Mouse (Mus musculus) limb, embryonic 11.5 days (tissue): ENCODE results near the gene Baz2b. TPM values are rescaled to one million over a fixed set of nuclear protein-coding genes. Genes with fewer than 3 reads are reported as not detected.

Experiments
- ATAC-seq: fragments of 200-750 bp; cut with Nextera tagmentation; 2 replicates; pipeline ENCODE4 v1.8.0; 2017; ENCODE audit warnings: low read depth; ENCODE audit not compliant: insufficient number of reproducible peaks, low FRiP score, low TSS enrichment
- DNase-seq: peaks from one replicate; pipeline ENCODE4 v3.0.0-alpha.2; 2015; ENCODE audit warnings: low spot score
- H3K27ac ChIP-seq: fragments of 300-500 bp; sonication (generic); replicated peaks from 2 replicates; pipeline ENCODE4 v1.5.1; 2014; ENCODE audit warnings: low read depth, mild to moderate bottlenecking, low read length
- H3K27me3 ChIP-seq: fragments of 300-500 bp; sonication (generic); 2 replicates; pipeline ENCODE4 v1.6.1; 2014; ENCODE audit warnings: mild to moderate bottlenecking, low read length, mixed read lengths; ENCODE audit not compliant: control insufficient read depth, insufficient read depth
- H3K36me3 ChIP-seq: fragments of 300-500 bp; sonication (generic); 2 replicates; pipeline ENCODE4 v1.6.1; 2014; ENCODE audit warnings: mild to moderate bottlenecking, low read length, moderate library complexity, mixed read lengths; ENCODE audit not compliant: control insufficient read depth, insufficient read depth
- H3K4me1 ChIP-seq: fragments of 300-500 bp; sonication (generic); 2 replicates; pipeline ENCODE4 v1.6.1; 2014; ENCODE audit warnings: low read length, mixed read lengths; ENCODE audit not compliant: control insufficient read depth, insufficient read depth
- H3K4me2 ChIP-seq: fragments of 300-500 bp; sonication (generic); 2 replicates; pipeline ENCODE4 v1.6.1; 2014; ENCODE audit warnings: low read depth, mild to moderate bottlenecking, moderate library complexity; ENCODE audit not compliant: severe bottlenecking
- H3K4me3 ChIP-seq: fragments of 300-500 bp; sonication (generic); 2 replicates; pipeline ENCODE4 v1.5.1; 2014; ENCODE audit warnings: low read depth, low read length
- H3K9ac ChIP-seq: fragments of 300-500 bp; sonication (generic); 2 replicates; pipeline ENCODE4 v1.6.1; 2014; ENCODE audit warnings: mild to moderate bottlenecking, low read length
- H3K9me3 ChIP-seq: fragments of 300-500 bp; sonication (generic); 2 replicates; pipeline ENCODE4 v1.6.1; 2016; ENCODE audit warnings: low read length; ENCODE audit not compliant: control insufficient read depth
- WGBS: fragments of 180-500 bp; shearing (Covaris S2); extraction: QIAGEN DNeasy Blood & Tissue Kit; methylation state at CpG from one replicate; pipeline ENCODE4 v1.1.7; 2014; 5-methylcytosine and 5-hydroxymethylcytosine counted together
- polyA plus RNA-seq: library from polyadenylated mRNA; unstranded; fragments of >200 nt; fragmentation: Nextera tagmentation; extraction: Ambion mirVana; gene quantifications from 2 replicates; pipeline ENCODE4 v1.2.1, GENCODE M21; 2014

Baz2b gene
- polyA plus RNA-seq, 1 experiment from 2014 or later = 64.2 TPM

DNA sequence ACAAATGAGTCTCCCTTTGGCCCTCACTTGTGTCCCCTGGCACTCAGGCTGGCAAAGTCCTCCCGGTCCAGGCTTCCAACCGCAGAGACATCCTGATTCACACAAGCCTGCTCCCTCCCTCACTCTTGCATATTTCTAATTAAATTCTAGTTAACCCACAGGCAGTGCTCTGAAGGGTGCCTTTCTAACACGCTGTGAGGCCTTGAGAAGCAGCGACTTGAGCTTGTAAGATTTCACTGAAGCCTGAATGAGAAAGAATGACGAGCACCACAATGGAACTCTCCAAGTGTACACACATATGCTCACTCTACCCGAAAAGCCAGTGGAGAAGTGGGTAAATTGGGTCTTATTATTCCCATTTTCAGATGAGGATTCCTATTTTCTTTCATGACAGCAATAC lies 183.1 kb downstream of the Baz2b start:
- H3K9me3 ChIP-seq = no peaks in the 10 kb centered on the region
- peaks cover 6% of the 10 kb centered on the region for H3K4me1 ChIP-seq
- ATAC-seq (no peak), DNase-seq (no peak)
- no peaks in the 10 kb centered on the region for H3K27me3 ChIP-seq
- H3K4me2 ChIP-seq = no peak overlapping the region
- 0 out of 2 replicates have a peak, but pooled peaks cover 3% of the 10 kb centered on the region for H3K36me3 ChIP-seq
- H3K4me3 ChIP-seq = no peak overlapping the region
- 68% methylated on average over 6 of the region's 6 CpGs for WGBS
- H3K9ac ChIP-seq = no peak overlapping the region
- no peak overlapping the region for H3K27ac ChIP-seq

DNA sequence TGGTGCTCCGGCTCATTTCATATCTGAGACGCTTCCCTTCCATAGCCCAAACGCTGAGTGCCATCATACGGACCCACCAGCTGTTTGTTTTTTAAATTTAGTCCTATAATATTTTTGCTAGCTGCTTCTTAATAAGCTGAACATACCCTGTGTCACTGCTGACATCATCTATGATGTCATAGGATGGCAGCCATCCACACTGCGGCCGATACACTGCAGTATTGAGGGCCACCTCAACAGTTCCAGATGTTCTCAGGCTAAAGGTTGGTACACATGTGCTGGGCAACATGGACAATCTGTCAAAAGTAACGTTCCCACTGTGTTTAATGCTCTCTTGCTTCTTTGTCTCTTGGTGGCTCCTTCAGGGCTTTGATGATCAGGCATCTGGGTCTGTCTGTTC lies 185.9 kb downstream of the Baz2b start:
- Histone ChIP-seq H3K4me1 (peaks cover 8% of the 10 kb centered on the region), H3K27ac (no peak overlapping the region), H3K9me3 (no peaks in the 10 kb centered on the region), H3K4me2 (no peak overlapping the region), H3K36me3 (0 out of 2 replicates have a peak, but pooled peaks cover under 1% of the 10 kb centered on the region), H3K4me3 (no peak overlapping the region), H3K27me3 (no peaks in the 10 kb centered on the region), H3K9ac (no peak overlapping the region)
- 81% methylated on average over 7 of the region's 7 CpGs for WGBS
- no peak for DNase-seq
- no peak for ATAC-seq

DNA sequence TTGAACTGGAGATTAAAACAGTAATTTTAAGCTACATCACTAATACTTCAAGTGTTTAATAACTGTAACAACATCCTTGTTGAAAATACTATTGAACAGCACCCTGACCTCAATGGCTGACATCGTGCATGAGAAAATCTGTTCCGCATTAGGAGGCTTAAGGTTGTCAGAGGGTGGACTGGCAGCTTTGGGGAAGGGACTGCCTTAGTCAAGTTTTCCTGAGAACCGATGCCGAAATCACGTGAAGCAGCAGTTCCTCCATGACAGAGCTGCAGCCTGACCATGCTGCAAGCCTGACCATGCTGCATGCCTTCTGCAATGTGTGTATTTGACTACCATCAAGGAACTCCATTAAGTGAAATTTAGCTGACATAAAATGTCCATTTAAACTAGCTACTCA lies 188.1 kb downstream of the Baz2b start:
- peak; percentile 66 for DNase-seq
- ATAC-seq = peak; percentile 50; the same call in 1 of the 2 replicates
- H3K4me3 ChIP-seq = no peak overlapping the region
- H3K9me3 ChIP-seq = no peaks in the 10 kb centered on the region
- 12% methylated on average over 5 of the region's 5 CpGs for WGBS
- H3K27me3 ChIP-seq = no peaks in the 10 kb centered on the region
- H3K4me1 ChIP-seq = peaks cover 8% of the 10 kb centered on the region
- H3K27ac ChIP-seq = no peak overlapping the region
- no peak overlapping the region for H3K4me2 ChIP-seq
- H3K9ac ChIP-seq = no peak overlapping the region
- H3K36me3 ChIP-seq = no peaks in the 10 kb centered on the region

DNA sequence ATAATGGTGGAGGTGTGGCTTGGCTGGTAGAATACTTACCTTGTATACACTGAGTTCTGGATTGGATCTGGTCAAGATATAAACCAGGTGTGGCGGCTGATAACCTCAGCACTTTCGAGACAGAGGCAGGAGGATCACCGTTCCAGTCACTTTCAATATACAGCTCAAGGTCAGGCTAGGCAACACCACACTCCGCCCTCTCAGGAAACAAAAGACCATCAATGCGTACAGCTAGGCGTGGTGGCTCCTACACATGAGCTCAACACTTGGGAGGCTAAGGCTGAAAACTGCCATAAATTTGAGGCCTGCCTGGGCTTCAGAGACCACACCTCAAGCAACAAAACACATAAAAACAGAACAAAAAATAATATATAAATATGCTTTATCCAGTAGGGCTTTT lies 188.5 kb downstream of the Baz2b start:
- H3K36me3 ChIP-seq = no peaks in the 10 kb centered on the region
- 46% methylated on average over 6 of the region's 6 CpGs for WGBS
- H3K9me3 ChIP-seq = no peaks in the 10 kb centered on the region
- H3K27me3 ChIP-seq = no peaks in the 10 kb centered on the region
- H3K9ac ChIP-seq = no peak overlapping the region
- H3K4me1 ChIP-seq = peaks cover 8% of the 10 kb centered on the region
- no peak overlapping the region for H3K4me2 ChIP-seq
- ATAC-seq (no peak), DNase-seq (peak; percentile 42)
- 0 out of 2 replicates have a peak overlapping the region, but pooled peaks have one; percentile 47 for H3K27ac ChIP-seq
- H3K4me3 ChIP-seq = no peak overlapping the region

DNA sequence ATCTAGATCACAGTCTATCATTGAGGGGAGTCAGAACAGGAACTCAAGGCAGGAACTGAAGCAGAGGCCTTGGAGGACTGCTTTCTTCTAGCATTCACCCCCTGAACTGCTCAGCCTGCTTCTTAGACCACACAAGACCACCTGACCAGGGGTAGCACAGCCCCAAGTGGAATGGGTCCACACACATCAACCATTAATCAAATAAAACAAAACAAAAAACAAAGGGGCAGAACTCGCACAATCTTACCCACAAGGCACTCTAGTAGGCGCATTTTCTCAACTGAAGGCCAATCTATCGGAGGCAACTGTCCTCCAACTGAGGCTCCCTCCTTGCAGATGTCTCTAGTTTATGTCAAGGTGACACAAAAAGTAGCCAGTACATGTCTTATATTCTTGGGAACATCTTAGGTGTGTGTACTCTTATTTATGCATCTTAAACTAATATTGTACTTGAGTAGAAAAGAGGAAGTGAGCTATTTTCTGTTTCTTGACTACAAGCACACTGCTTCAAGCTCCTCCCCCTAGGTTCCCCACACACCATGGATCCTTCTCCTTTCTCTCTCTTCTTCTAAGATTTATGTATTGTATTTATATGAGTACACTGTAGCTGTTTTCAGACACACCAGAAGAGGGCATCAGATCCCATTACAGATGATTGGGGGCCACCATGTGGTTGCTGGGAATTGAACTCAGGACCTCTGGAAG lies 189.9 kb downstream of the Baz2b start:
- ATAC-seq = no peak
- 96% methylated on average over 3 of the region's 3 CpGs for WGBS
- Histone ChIP-seq H3K27ac (no peak overlapping the region), H3K4me2 (no peak overlapping the region), H3K4me1 (peaks cover 8% of the 10 kb centered on the region), H3K36me3 (no peaks in the 10 kb centered on the region), H3K9ac (no peak overlapping the region), H3K9me3 (no peaks in the 10 kb centered on the region), H3K27me3 (no peaks in the 10 kb centered on the region), H3K4me3 (no peak overlapping the region)
- no peak for DNase-seq

DNA sequence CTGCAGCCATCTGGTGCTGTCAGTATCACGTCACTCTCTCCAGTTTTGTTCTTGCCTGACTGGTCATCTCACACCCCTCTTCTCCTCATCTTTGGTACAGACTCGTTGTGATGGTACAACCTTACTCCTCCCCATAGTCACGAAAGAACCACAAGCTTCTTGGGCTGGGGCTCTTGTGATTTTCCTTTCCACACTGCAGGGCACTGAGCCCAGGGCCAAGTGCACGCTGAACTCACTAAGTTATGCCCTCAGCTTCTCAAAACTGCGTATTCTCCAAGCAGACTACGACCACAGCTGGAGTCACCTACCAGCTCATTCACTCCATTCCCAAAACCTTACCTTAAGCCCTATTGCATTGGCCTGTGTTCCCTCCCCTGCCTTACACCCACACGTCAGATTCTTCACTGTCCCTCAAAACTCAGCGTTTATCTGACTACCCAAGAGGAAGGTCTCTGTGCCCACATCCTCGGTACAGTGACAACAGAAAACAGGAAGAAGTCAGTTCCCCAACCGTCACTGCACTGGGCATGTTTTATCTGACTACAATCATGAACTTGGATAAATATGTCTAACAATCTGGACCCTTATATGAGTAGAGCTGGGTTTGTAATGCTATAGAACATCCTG lies 190.7 kb downstream of the Baz2b start:
- no peak for DNase-seq
- H3K9me3 ChIP-seq = no peaks in the 10 kb centered on the region
- H3K4me2 ChIP-seq = no peak overlapping the region
- peaks cover 5% of the 10 kb centered on the region for H3K4me1 ChIP-seq
- no peak for ATAC-seq
- H3K27ac ChIP-seq = no peak overlapping the region
- H3K36me3 ChIP-seq = no peaks in the 10 kb centered on the region
- no peak overlapping the region for H3K4me3 ChIP-seq
- 87% methylated on average over 10 of the region's 10 CpGs for WGBS
- H3K9ac ChIP-seq = no peak overlapping the region
- H3K27me3 ChIP-seq = no peaks in the 10 kb centered on the region

DNA sequence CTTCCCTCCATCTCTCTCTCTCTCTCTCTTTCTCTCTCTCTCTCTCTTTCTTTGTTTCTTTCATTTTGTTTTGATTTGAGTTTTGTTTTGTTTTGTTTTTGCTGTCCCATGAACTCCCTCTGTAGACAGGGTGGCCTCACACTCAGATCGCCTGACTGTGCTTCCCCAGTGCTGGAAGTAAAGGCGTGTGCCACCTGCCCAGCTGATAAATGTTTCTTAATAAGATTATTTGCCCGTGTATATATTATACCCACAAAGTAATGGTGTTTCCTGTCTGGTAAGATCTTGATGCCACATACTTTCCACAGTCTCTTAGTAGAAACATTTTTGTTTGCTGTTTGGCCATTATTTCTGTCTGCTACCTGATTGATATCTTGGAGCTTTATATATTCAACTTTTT lies 198.1 kb downstream of the Baz2b start:
- Histone ChIP-seq H3K27me3 (no peaks in the 10 kb centered on the region), H3K9ac (no peak overlapping the region), H3K4me1 (no peaks in the 10 kb centered on the region), H3K4me2 (no peak overlapping the region), H3K27ac (no peak overlapping the region), H3K36me3 (no peaks in the 10 kb centered on the region), H3K4me3 (no peak overlapping the region), H3K9me3 (no peaks in the 10 kb centered on the region)
- WGBS = 89% methylated on average over 3 of the region's 3 CpGs
- DNase-seq (no peak), ATAC-seq (no peak)

DNA sequence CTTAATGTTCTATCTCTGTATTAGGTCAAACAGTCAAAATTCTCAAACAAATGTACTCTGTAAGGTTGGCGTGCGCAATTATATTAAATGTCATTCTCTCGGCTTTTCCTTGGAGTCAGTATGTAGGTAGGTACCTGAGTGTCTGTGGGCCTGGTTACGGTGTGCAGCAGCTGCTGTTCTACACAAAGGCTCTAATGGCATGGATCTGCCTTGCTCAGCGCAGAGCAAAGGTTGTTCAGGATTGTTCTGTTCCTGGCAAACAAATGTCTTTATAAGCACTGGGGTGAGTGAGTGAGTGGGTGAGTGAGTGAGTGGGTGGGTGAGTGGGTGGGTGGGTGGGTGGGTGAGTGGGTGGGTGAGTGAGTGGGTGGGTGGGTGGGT lies 206.0 kb downstream of the Baz2b start:
- Histone ChIP-seq H3K36me3 (no peaks in the 10 kb centered on the region; the same call in 1 of the 2 replicates), H3K4me1 (no peaks in the 10 kb centered on the region), H3K27me3 (no peaks in the 10 kb centered on the region), H3K9ac (no peak overlapping the region), H3K4me3 (no peak overlapping the region), H3K27ac (no peak overlapping the region), H3K4me2 (no peak overlapping the region), H3K9me3 (no peaks in the 10 kb centered on the region)
- DNase-seq (no peak), ATAC-seq (no peak)
- WGBS = 97% methylated on average over 5 of the region's 5 CpGs
